ENCODE assay signal across 7 mouse cellular contexts in genomic region chr3:59870765-59871164, GRCm38 (mm10).
DNase-seq lines count a peak whose midpoint lies in the region.

No protein-coding gene starts in this region.

- DNase-seq in right cerebral cortex, adult 18-20 months = peak; percentile 4
- DNase-seq in right cerebral cortex, postnatal 25 days = no peak
- peak; percentile 9 for DNase-seq in T-cell, adult 2 months (ENCODE audit: low spot score)
- peak; percentile 54 for DNase-seq in embryo, embryonic 11 days
- peak; percentile 10 for DNase-seq in hindlimb bud, embryonic 11.5 days (ENCODE audit: extremely low spot score, low read depth, low spot score)
- peak; percentile 60 for DNase-seq in lung, postnatal 10 days
- DNase-seq in right cerebral cortex, postnatal 10 days (ENCODE audit: low spot score in 2 of 2) = peak; percentile 32 to 35
